Mouse (Mus musculus) hindbrain, embryonic 12.5 days (tissue): ENCODE data around the gene AA467197. TPM values are rescaled to one million over a fixed set of nuclear protein-coding genes. Genes with fewer than 3 reads are reported as not detected.
A peak's percentile ranks its signal among the peaks of the same experiment; 100 is the strongest.

ENCODE experiments used
- ATAC-seq: fragments of 200-750 bp; cut with Nextera tagmentation; 2 replicates; pipeline ENCODE4 v1.8.0; 2017; ENCODE audit warnings: moderate TSS enrichment; ENCODE audit not compliant: low FRiP score
- H3K27ac ChIP-seq: fragments of 300-500 bp; sonication (generic); 2 replicates; pipeline ENCODE4 v1.5.1; 2016; ENCODE audit warnings: mild to moderate bottlenecking
- H3K27me3 ChIP-seq: fragments of 300-500 bp; sonication (generic); 2 replicates; pipeline ENCODE4 v1.6.1; 2016; ENCODE audit warnings: mild to moderate bottlenecking
- H3K36me3 ChIP-seq: fragments of 300-500 bp; sonication (generic); 2 replicates; pipeline ENCODE4 v1.6.1; 2016; ENCODE audit warnings: mild to moderate bottlenecking
- H3K4me1 ChIP-seq: fragments of 300-500 bp; sonication (generic); 2 replicates; pipeline ENCODE4 v1.6.1; 2016
- H3K4me2 ChIP-seq: fragments of 300-500 bp; sonication (generic); replicated peaks from 2 replicates; pipeline ENCODE4 v1.6.1; 2016; ENCODE audit warnings: mild to moderate bottlenecking
- H3K4me3 ChIP-seq: fragments of 300-500 bp; sonication (generic); 2 replicates; pipeline ENCODE4 v1.5.1; 2016; ENCODE audit warnings: mild to moderate bottlenecking
- H3K9ac ChIP-seq: fragments of 300-500 bp; sonication (generic); 2 replicates; pipeline ENCODE4 v1.6.1; 2016; ENCODE audit warnings: mild to moderate bottlenecking, moderate library complexity
- H3K9me3 ChIP-seq: fragments of 300-500 bp; sonication (generic); replicated peaks from 2 replicates; pipeline ENCODE4 v1.6.1; 2016; ENCODE audit warnings: mild to moderate bottlenecking
- WGBS: fragments of 180-500 bp; shearing (Covaris S2); methylation state at CpG from one replicate; pipeline ENCODE4 v1.1.7; 2016; 5-methylcytosine and 5-hydroxymethylcytosine counted together
- polyA plus RNA-seq: library from polyadenylated mRNA; unstranded; fragments of >200 nt; fragmentation: Nextera tagmentation; extraction: Ambion mirVana; gene quantifications from 2 replicates; pipeline ENCODE4 v1.2.1, GENCODE M21; 2016

The AA467197 gene
- polyA plus RNA-seq, 1 experiment from 2014 or later, result 0.84 TPM

GRCm38 (mm10) chr2:122617792-122618191 lies 19.0 kb upstream of the AA467197 start:
- Histone ChIP-seq H3K27me3 (no peaks in the 10 kb centered on the region), H3K9me3 (no peaks in the 10 kb centered on the region), H3K4me2 (no peak overlapping the region), H3K36me3 (no peaks in the 10 kb centered on the region), H3K4me1 (no peaks in the 10 kb centered on the region), H3K27ac (no peak overlapping the region), H3K9ac (no peak overlapping the region), H3K4me3 (no peak overlapping the region)
- WGBS, result 82% methylated on average over 6 of the region's 6 CpGs
- no peak for ATAC-seq

- H3K27me3 ChIP-seq, result no peaks in the 10 kb centered on the region
- H3K4me3 ChIP-seq, result no peak overlapping the region
- 0 out of 2 replicates have a peak overlapping the region, but pooled peaks have one; percentile 19 for H3K9ac ChIP-seq
- H3K4me1 ChIP-seq, result no peaks in the 10 kb centered on the region
- H3K36me3 ChIP-seq, result no peaks in the 10 kb centered on the region
- ATAC-seq, result 0 out of 2 replicates have a peak, but pooled peaks have one; percentile 50
- no peak overlapping the region for H3K27ac ChIP-seq
- 40% methylated on average over 4 of the region's 4 CpGs for WGBS
- no peaks in the 10 kb centered on the region for H3K9me3 ChIP-seq
- H3K4me2 ChIP-seq, result no peak overlapping the region
These were observed 18.1 kb upstream of the AA467197 start for GRCm38 (mm10) chr2:122618719-122619118.

DNA sequence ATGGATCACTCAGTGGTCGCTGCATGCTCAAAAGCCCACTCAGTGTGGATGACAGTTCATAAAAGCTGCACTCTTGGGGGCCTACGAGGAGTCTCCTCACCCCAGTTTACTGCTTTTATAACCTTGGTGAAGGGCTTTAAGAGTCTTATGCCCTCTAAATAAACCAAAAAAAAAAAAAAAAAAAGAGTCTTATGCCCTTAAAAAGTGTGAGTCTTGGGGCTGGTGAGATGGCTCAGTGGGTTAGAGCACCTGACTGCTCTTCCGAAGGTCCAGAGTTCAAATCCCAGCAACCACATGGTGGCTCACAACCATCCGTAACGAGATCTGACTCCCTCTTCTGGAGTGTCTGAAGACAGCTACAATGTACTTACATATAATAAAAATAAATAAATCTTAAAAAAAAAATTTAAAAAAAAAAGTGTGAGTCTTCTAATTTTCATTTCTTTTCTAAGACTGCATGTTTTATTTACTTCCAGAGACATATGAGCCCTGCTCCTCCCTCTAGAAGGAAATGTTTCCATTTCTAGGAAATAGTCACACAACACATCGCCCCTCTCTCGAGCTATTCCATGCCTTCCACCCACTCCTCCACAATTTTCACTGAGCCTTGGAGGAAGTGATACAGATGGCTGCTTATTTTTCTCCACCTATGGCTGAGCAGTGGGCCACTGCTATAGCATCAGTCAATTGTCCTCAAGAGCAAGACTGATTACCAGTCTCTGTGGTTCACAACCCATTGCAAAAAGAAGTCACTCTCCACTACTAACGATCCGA lies 15.3 kb upstream of the AA467197 start:
- 86% methylated on average over 9 of the region's 9 CpGs for WGBS
- H3K4me3 ChIP-seq, result no peak overlapping the region
- H3K27ac ChIP-seq, result no peak overlapping the region
- H3K9me3 ChIP-seq, result no peaks in the 10 kb centered on the region
- H3K27me3 ChIP-seq, result 0 out of 2 replicates have a peak, but pooled peaks cover 4% of the 10 kb centered on the region
- ATAC-seq, result no peak
- no peaks in the 10 kb centered on the region for H3K4me1 ChIP-seq
- H3K36me3 ChIP-seq, result no peaks in the 10 kb centered on the region
- H3K4me2 ChIP-seq, result no peak overlapping the region
- H3K9ac ChIP-seq, result no peak overlapping the region

GRCm38 (mm10) chr2:122625930-122626329 lies 10.9 kb upstream of the AA467197 start:
- Histone ChIP-seq H3K9ac (no peak overlapping the region), H3K4me2 (no peak overlapping the region)
- WGBS, result 69% methylated on average over 7 of the region's 7 CpGs

GRCm38 (mm10) chr2:122628976-122629375 lies 7.8 kb upstream of the AA467197 start:
- peaks cover 12% of the 10 kb centered on the region for H3K4me1 ChIP-seq
- no peak for ATAC-seq
- no peak overlapping the region for H3K27ac ChIP-seq
- no peak overlapping the region for H3K4me3 ChIP-seq
- 3% methylated on average over 7 of the region's 7 CpGs for WGBS
- H3K9me3 ChIP-seq, result no peaks in the 10 kb centered on the region
- no peak overlapping the region for H3K9ac ChIP-seq
- H3K36me3 ChIP-seq, result peaks cover 15% of the 10 kb centered on the region
- no peak overlapping the region for H3K4me2 ChIP-seq
- H3K27me3 ChIP-seq, result peaks cover 7% of the 10 kb centered on the region; the same call in 1 of the 2 replicates

More at GRCm38 (mm10) chr2:122625930-122626329, 10.9 kb upstream of the AA467197 start:
- Histone ChIP-seq H3K27ac (no peak overlapping the region), H3K9me3 (no peaks in the 10 kb centered on the region), H3K27me3 (peaks cover 7% of the 10 kb centered on the region; the same call in 1 of the 2 replicates), H3K4me3 (no peak overlapping the region), H3K36me3 (no peaks in the 10 kb centered on the region), H3K4me1 (no peaks in the 10 kb centered on the region)
- no peak for ATAC-seq

DNA sequence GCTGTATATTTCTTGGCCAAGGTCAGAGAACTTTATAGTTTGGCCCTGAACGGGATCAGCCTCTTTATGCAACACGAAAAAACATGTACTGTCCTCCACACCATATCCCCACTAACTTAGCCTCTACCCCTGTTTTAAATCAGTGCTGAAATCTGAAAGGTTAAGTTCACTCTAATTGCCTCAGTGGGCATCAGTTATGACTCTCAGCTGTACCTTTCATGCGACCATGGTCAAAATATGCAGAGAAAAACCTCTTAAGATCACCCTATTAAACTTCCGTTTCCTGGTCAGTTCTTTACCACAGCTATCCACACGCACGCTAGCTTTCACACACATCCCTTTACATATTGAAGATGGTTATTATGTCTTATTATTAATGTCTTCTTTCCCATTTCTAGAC lies 6.9 kb upstream of the AA467197 start:
- Histone ChIP-seq H3K4me2 (peak overlapping the region; percentile 97), H3K9me3 (no peaks in the 10 kb centered on the region), H3K36me3 (peaks cover 16% of the 10 kb centered on the region), H3K9ac (no peak overlapping the region), H3K4me3 (no peak overlapping the region), H3K4me1 (peaks cover 12% of the 10 kb centered on the region), H3K27me3 (peaks cover 7% of the 10 kb centered on the region; the same call in 1 of the 2 replicates), H3K27ac (no peak overlapping the region)
- ATAC-seq, result no peak; the same call in 1 of the 2 replicates
- 70% methylated on average over 6 of the region's 6 CpGs for WGBS

GRCm38 (mm10) chr2:122630465-122631225 lies 6.1 kb upstream of the AA467197 start:
- Histone ChIP-seq H3K4me1 (peaks cover 12% of the 10 kb centered on the region), H3K36me3 (peaks cover 16% of the 10 kb centered on the region), H3K9me3 (no peaks in the 10 kb centered on the region), H3K9ac (peak overlapping the region; percentile 94), H3K27ac (peak overlapping the region; percentile 83), H3K4me3 (peak overlapping the region; percentile 94), H3K4me2 (peak overlapping the region; percentile 97), H3K27me3 (peaks cover 7% of the 10 kb centered on the region; the same call in 1 of the 2 replicates)
- WGBS, result under 1% methylated on average over 73 of the region's 75 CpGs
- ATAC-seq, result peak; percentile 85

DNA sequence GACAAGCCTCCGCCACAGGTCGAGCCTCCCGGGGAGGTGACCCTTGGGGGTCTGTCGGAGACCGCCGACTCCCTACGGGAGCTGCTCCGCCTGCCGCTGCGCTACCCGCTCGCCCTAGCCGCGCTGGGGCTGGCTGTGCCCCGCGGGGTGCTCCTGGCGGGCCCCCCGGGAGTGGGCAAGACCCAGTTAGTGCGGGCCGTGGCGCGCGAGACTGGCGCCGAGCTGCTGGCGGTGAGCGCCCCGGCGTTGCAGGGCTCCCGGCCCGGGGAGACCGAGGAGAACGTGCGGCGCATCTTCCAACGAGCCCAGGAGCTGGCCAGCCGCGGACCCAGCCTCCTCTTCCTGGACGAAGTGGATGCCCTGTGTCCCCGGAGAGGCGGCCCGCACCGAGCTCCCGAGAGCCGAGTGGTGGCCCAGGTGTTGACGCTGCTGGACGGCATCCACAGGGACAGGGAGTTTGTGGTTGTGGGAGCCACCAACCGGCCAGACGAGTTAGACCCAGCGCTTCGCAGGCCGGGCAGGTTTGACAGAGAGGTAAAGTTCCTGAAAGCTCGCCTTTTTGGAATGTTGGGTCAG lies 5.5 kb upstream of the AA467197 start:
- ATAC-seq, result peak; percentile 32
- peak overlapping the region; percentile 94 for H3K4me3 ChIP-seq
- H3K4me1 ChIP-seq, result peaks cover 12% of the 10 kb centered on the region
- under 1% methylated on average over 50 of the region's 53 CpGs for WGBS
- no peak overlapping the region for H3K27ac ChIP-seq
- H3K9ac ChIP-seq, result peak overlapping the region; percentile 94
- H3K9me3 ChIP-seq, result no peaks in the 10 kb centered on the region
- H3K27me3 ChIP-seq, result peaks cover 4% of the 10 kb centered on the region; the same call in 1 of the 2 replicates
- peak overlapping the region; percentile 97 for H3K4me2 ChIP-seq
- H3K36me3 ChIP-seq, result peaks cover 16% of the 10 kb centered on the region

DNA sequence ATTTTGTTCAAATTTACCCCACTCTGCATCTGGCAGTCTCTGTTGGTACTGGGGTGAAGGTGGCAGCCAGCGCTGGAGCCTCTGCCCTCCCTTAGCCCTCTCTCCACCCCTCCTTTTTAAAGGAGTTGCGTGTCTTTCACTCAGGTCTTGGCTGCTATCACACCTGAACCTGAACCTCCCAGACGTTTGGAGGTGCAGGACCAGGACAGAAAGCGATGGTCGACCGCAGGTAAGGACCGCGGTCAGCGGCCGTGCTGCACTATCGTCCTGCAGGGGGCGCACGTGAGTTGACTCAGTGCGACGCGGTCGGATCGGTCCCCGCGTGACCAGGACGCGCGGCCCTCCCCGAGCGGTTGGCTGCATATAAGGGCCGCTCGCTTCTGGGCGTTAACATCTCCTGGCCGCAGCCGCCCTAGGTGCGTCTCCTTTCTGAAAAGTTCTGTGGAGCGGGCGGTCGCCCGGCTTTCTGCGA lies 776 bp downstream of the AA467197 start:
- Histone ChIP-seq H3K27ac (no peak overlapping the region), H3K4me1 (no peaks in the 10 kb centered on the region), H3K9me3 (no peaks in the 10 kb centered on the region), H3K9ac (0 out of 2 replicates have a peak overlapping the region, but pooled peaks have one; percentile 33), H3K27me3 (peaks cover 4% of the 10 kb centered on the region), H3K36me3 (peaks cover 14% of the 10 kb centered on the region), H3K4me3 (peak overlapping the region; percentile 34), H3K4me2 (peak overlapping the region; percentile 61)
- ATAC-seq, result peak; percentile 54
- 1% methylated on average over 36 of the region's 36 CpGs for WGBS

DNA sequence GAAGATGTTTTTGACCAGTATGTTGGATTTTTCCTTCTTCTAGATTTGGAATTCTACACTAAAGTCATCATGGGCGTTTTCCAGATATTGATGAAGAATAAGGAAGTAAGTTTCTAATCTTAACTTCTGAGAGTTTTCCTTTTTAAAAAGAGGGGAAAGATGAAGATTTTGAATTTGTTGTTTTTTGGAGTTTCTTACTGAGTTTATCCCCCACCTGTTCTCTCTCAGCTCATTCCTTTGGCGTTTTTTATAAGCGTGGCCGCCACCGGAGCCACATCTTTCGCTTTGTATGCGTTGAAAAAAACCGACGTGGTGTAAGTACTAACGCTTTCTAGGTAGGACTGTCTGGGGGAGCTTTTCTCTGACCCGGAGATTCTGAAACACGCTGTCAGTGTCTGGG lies 1.2 kb downstream of the AA467197 start:
- H3K9ac ChIP-seq, result 0 out of 2 replicates have a peak overlapping the region, but pooled peaks have one; percentile 33
- no peak overlapping the region for H3K27ac ChIP-seq
- peaks cover 10% of the 10 kb centered on the region for H3K36me3 ChIP-seq
- H3K4me3 ChIP-seq, result peak overlapping the region; percentile 34
- H3K9me3 ChIP-seq, result no peaks in the 10 kb centered on the region
- no peaks in the 10 kb centered on the region for H3K4me1 ChIP-seq
- no peak for ATAC-seq
- WGBS, result 36% methylated on average over 12 of the region's 12 CpGs
- H3K27me3 ChIP-seq, result peaks cover 4% of the 10 kb centered on the region
- peak overlapping the region; percentile 61 for H3K4me2 ChIP-seq

DNA sequence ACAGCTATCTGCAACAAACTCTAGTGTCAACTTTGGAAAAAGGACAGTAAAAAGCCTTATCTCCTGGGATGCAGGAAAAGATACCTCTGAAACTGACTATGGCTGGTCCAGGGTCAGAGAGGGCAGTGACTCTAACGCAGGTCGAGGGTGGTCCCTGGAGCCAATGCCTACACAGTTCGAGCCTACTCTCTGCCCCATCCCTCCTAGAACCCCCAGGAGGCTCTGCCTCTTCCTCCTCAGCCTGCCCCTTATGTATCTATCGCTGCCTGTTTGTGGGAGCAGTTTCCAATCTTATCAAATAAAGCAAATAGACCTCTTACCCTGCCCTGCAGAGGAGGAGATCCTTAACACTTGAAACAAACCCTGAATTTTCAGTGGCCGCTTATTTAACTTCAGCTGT lies 1.9 kb downstream of the AA467197 start:
- Histone ChIP-seq H3K4me3 (no peak overlapping the region), H3K27me3 (peaks cover 4% of the 10 kb centered on the region), H3K36me3 (peaks cover 3% of the 10 kb centered on the region; the same call in 1 of the 2 replicates), H3K4me2 (no peak overlapping the region), H3K27ac (no peak overlapping the region), H3K9ac (no peak overlapping the region), H3K4me1 (no peaks in the 10 kb centered on the region), H3K9me3 (no peaks in the 10 kb centered on the region)
- WGBS, result 45% methylated on average over 5 of the region's 5 CpGs
- no peak for ATAC-seq
